Mouse (Mus musculus) embryonic facial prominence, embryonic 10.5 days (tissue): ENCODE data around the gene Rasal1. TPM values are rescaled to one million over a fixed set of nuclear protein-coding genes. Genes with fewer than 3 reads are reported as not detected.
A peak's percentile ranks its signal among the peaks of the same experiment; 100 is the strongest.

Experiments used
- DNase-seq: peaks from one replicate; pipeline ENCODE4 v3.0.0-alpha.2; 2017; ENCODE audit warnings: low spot score
- H3K27ac ChIP-seq: fragments of 300-500 bp; sonication (generic); replicated peaks from 2 replicates; pipeline ENCODE4 v1.5.1; 2016; ENCODE audit warnings: mild to moderate bottlenecking
- H3K27me3 ChIP-seq: fragments of 300-500 bp; sonication (generic); replicated peaks from 2 replicates; pipeline ENCODE4 v1.6.1; 2016; ENCODE audit warnings: low read depth, mild to moderate bottlenecking; ENCODE audit not compliant: poor library complexity, severe bottlenecking
- H3K36me3 ChIP-seq: fragments of 300-500 bp; sonication (generic); replicated peaks from 2 replicates; pipeline ENCODE4 v1.6.1; 2016; ENCODE audit warnings: mild to moderate bottlenecking, moderate library complexity
- H3K4me1 ChIP-seq: fragments of 300-500 bp; sonication (generic); 2 replicates; pipeline ENCODE4 v1.6.1; 2016
- H3K4me3 ChIP-seq: fragments of 300-500 bp; sonication (generic); 2 replicates; pipeline ENCODE4 v1.5.1; 2016; ENCODE audit warnings: mild to moderate bottlenecking, moderate library complexity
- H3K9me3 ChIP-seq: fragments of 300-500 bp; sonication (generic); 2 replicates; pipeline ENCODE4 v1.6.1; 2016; ENCODE audit warnings: mild to moderate bottlenecking
- WGBS: fragments of 180-500 bp; shearing (Covaris S2); methylation state at CpG from one replicate; pipeline ENCODE4 v1.1.7; 2016; 5-methylcytosine and 5-hydroxymethylcytosine counted together
- polyA plus RNA-seq: library from polyadenylated mRNA; unstranded; fragments of >200 nt; fragmentation: Nextera tagmentation; extraction: Ambion mirVana; gene quantifications from 2 replicates; pipeline ENCODE4 v1.2.1, GENCODE M21; 2016

Rasal1 gene
- polyA plus RNA-seq, 1 experiment from 2014 or later, result 0.07 TPM

DNA sequence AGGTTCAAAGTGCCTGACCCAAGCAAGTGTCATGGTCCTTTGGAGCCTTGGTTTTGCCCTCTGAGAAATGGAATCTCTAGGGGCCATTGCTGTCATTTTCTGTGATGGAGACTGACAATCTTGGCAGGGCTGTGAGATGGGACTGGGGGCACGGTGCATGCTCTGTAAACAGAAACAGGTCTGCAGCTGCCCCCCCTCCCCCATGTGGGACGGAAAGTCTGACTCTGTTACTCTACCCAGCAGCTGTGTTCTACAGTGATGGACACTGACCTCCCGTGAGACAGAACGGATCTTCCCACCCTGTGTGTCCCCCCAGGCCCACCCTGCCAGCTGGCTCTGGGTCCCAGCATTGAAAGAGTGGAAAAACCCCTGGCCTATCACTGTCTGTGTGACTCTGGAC is 41.8 kb downstream of the Rasal1 start:
- H3K9me3 ChIP-seq, result no peaks in the 10 kb centered on the region
- no peak overlapping the region for H3K4me3 ChIP-seq
- peaks cover 26% of the 10 kb centered on the region for H3K4me1 ChIP-seq
- no peak for DNase-seq
- peaks cover 75% of the 10 kb centered on the region for H3K27me3 ChIP-seq
- 55% methylated on average over 4 of the region's 4 CpGs for WGBS
- no peaks in the 10 kb centered on the region for H3K36me3 ChIP-seq
- no peak overlapping the region for H3K27ac ChIP-seq

DNA sequence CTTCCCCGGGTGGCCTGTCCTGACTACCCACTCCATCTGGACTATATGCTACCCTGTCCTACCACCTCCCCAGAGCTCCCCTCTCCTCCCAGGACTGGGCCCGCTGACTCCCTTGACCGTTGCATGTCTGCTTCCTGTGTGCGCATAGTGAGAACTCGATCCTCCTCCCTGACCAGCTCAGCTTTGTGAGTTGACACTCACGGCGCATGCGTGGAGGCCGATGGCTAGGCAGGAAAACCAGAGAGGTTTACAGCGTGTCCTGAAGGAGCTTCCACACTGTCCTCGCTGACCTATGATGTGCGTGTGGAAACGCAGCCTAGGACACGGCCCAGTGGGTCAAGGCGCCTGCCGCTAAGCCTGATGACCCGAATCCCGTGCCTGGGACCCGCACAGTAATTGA is 43.4 kb downstream of the Rasal1 start:
- H3K27me3 ChIP-seq, result peaks cover 78% of the 10 kb centered on the region
- 77% methylated on average over 19 of the region's 19 CpGs for WGBS
- no peak for DNase-seq
- peaks cover 26% of the 10 kb centered on the region for H3K4me1 ChIP-seq
- no peak overlapping the region for H3K27ac ChIP-seq
- no peaks in the 10 kb centered on the region for H3K9me3 ChIP-seq
- H3K4me3 ChIP-seq, result no peak overlapping the region
- H3K36me3 ChIP-seq, result no peaks in the 10 kb centered on the region

DNA sequence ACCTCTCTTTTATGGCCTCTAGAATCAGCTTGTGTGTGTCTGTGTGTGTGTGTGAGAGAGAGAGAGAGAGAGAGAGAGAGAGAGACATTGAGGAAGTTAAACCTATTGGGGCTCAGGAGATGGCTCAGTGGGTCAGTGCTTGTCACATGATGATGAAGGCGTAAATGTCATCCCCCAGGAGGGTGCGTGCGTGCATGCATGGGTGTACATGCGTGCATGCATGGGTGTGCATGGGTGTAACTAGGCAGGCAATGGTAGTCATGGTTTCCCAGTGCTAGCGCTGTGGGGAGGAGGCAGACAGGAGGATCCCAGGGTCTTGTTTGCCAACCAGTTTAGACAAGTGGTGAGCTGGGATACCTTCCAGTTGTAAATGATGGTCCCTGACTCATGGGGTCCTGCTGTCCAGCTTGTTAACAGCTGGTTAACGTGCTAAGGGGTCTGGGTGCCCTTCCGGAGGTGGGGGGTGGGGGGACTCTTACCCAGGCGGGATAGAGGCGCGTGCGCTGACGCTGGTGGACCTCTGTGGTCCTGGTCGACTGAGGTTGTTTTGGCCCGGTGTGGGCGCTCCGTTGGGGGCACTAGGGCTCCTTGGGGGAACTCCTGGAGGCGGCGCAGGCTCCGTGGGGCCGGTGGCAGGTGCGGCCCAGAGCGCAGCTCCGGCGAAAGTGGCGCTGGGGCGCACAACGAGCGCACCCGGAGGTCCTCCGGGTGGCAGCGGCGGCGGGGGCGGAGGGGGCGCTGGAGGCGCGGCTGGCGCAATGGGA is 45.5 kb downstream of the Rasal1 start:
- Histone ChIP-seq H3K36me3 (no peaks in the 10 kb centered on the region), H3K4me1 (peaks cover 26% of the 10 kb centered on the region), H3K27ac (no peak overlapping the region), H3K4me3 (peak overlapping the region; percentile 51), H3K27me3 (peaks cover 94% of the 10 kb centered on the region), H3K9me3 (no peaks in the 10 kb centered on the region)
- WGBS, result 11% methylated on average over 38 of the region's 38 CpGs
- DNase-seq, result no peak

DNA sequence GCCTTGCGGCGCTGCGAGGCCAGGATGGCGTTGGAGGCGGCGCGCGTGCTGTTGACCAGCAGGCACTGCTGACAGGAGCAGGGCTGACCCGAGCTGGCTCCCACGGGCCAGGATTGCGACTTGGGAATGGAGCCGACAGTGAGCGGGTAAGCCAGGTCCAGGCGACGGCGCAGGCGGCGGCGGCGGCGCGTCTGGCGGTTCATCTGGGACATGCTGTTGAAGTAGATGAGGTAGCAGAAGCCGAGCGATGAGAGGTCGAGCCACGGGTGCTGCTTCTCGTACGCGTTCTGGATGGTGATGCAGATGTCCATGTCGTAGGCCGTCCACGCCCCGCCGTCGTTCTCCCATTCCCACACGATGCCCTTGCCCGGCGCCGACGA is 46.1 kb downstream of the Rasal1 start:
- no peaks in the 10 kb centered on the region for H3K9me3 ChIP-seq
- peaks cover 100% of the 10 kb centered on the region for H3K27me3 ChIP-seq
- no peak overlapping the region for H3K27ac ChIP-seq
- H3K36me3 ChIP-seq, result no peaks in the 10 kb centered on the region
- 3% methylated on average over 41 of the region's 41 CpGs for WGBS
- H3K4me3 ChIP-seq, result peak overlapping the region; percentile 51
- DNase-seq, result peak; percentile 40
- peaks cover 29% of the 10 kb centered on the region for H3K4me1 ChIP-seq

DNA sequence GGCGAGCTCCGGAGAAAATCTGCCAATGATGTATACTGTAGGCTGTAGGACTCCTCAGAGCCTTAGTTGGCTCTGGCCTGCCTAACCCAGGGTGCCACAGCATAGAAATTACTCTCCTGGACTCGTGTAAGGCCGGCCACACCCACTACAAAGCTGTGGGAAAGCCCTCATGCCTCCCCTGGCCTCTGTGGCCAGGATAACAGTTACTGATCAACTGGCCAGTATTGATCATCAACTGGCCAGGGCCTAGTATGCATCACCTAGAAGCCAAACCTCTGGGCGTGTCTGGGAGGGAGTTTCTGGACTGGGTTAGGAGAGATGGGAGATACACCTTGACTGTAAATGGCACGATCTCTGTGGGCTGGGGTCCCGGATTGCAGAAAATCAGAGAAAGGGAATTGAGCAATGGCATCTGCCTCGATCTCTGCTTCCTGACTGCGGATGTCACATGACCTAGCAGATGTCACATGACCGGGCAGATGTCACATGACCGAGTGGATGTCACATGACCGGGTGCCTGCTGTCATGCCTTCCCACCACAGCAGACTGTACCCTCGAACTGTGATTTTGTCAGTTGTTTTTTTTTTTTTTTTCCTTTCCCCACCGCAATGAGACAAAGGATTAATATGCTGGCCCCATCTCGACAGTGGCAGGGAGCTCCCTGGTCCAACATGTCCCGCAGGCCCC is 47.6 kb downstream of the Rasal1 start:
- H3K9me3 ChIP-seq, result no peaks in the 10 kb centered on the region
- H3K4me1 ChIP-seq, result peaks cover 23% of the 10 kb centered on the region
- 75% methylated on average over 16 of the region's 16 CpGs for WGBS
- H3K4me3 ChIP-seq, result no peak overlapping the region
- no peak for DNase-seq
- H3K27me3 ChIP-seq, result peaks cover 100% of the 10 kb centered on the region
- no peaks in the 10 kb centered on the region for H3K36me3 ChIP-seq
- H3K27ac ChIP-seq, result no peak overlapping the region

DNA sequence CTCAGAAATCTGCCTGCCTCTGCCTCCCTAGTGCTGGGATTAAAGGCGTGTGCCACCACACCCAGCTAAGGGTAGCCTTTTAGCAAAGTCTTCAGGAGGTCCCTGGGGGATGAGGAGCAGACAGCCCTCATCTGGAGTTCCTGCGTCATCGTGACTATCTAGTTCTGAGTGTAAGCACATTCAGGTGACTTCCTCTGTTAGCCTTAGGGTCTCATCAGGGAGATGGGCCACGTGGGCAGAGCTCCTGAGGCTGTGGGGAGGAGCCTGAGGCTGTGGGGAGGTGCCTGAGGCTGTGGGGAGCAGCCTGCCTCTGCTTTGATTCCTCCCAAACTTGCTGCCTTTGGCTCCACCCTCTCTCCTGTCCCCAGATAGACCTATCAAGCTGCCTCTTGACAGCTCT is 48.3 kb downstream of the Rasal1 start:
- Histone ChIP-seq H3K4me3 (no peak overlapping the region), H3K36me3 (no peaks in the 10 kb centered on the region), H3K27ac (no peak overlapping the region), H3K4me1 (peaks cover 23% of the 10 kb centered on the region), H3K9me3 (no peaks in the 10 kb centered on the region), H3K27me3 (peaks cover 100% of the 10 kb centered on the region)
- no peak for DNase-seq
- 56% methylated on average over 4 of the region's 4 CpGs for WGBS

DNA sequence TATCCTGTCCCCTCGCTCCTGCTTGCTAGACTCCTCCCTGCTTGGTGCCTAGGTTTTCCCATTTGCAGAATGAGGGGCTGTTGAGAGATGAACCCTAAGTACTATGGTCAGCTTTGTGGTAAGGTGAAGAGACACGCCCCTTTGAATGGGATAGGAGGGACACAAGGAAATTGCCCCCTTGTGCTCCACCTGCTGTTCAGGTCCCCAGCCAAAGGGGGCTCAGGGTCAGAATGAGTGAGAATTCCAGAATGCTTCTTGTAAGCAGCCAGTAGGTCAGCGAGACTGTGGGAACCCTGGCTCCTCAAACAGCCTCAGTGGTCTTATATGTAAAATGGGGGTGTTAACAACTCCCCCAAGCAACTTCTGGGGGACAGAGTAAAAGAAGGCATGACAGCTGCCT is 49.6 kb downstream of the Rasal1 start:
- H3K9me3 ChIP-seq, result no peaks in the 10 kb centered on the region
- no peak overlapping the region for H3K4me3 ChIP-seq
- 59% methylated on average over 3 of the region's 3 CpGs for WGBS
- H3K4me1 ChIP-seq, result peaks cover 23% of the 10 kb centered on the region
- no peak for DNase-seq
- no peaks in the 10 kb centered on the region for H3K36me3 ChIP-seq
- peaks cover 97% of the 10 kb centered on the region for H3K27me3 ChIP-seq
- no peak overlapping the region for H3K27ac ChIP-seq

DNA sequence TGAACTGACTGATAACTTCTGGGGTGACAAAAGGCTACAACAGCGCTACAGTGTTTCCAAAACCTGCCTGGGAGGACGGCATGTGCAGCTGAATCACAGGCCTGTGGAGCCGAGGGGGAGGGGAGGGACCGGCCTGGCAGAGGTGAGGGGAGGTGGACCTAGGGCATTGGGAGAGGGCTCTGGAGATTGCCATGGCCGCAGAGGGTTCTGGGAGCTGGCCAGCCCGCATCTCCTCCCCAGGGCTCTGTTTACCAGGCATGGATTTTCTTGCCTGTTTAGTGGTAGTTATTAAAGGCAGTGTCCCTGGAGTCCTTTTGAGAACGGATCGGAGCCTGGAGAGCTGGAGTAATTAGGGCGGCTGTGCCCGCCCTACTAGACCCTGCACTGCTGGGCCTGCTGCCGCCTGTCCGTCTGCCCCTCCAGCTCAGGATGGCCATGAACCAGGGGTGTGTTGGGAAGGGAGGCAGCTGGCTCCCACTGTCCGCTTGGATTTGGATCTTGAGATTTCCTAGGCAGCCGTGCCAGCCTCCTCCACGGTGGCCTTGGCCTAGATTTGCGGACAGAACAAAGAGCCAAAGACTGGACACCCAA is 50.3 kb downstream of the Rasal1 start:
- H3K27me3 ChIP-seq, result peaks cover 97% of the 10 kb centered on the region
- WGBS, result 47% methylated on average over 16 of the region's 16 CpGs
- no peak overlapping the region for H3K4me3 ChIP-seq
- 0 out of 2 replicates have a peak overlapping the region, but pooled peaks have one; percentile 20 for H3K27ac ChIP-seq
- H3K36me3 ChIP-seq, result no peaks in the 10 kb centered on the region
- no peak for DNase-seq
- no peaks in the 10 kb centered on the region for H3K9me3 ChIP-seq
- H3K4me1 ChIP-seq, result peaks cover 23% of the 10 kb centered on the region

DNA sequence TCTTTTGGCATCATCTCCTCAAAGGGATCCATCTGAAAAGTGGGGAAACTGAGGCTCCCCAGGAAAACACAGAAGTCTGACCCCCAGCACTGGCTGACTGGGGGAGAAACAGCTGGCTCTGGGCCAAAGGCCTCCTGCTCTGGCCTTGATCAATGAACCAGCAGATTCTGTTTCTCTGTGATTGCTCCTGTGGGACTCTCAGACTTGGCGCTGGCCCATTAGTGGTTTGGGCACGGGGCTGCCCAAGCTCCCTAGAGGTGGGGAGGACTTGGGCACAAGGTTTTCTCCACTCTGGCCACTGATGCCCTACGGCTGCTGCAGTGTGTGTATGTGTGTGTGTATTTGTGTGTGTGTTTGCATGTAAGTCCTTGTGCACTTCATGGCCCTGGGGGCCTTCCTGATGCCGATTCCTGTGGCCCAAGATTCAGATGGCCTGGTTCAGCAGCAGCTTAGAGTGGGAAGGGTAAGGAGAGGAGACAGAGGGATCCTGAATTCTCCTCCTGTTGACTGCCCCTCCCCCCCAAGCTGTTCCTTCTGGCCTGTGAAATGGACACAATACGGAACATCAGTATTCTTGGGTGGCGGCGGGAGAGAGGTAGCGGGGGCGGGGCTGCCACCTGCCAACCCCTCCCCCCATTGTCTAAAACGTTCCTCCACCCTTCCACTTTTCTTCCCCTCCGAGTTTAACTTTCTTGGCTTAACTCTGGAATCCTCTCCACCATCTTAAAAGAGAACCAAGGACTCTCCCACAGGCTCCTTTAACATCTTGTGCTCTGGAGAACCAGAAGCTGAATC is 52.6 kb downstream of the Rasal1 start:
- Histone ChIP-seq H3K4me1 (peaks cover 30% of the 10 kb centered on the region), H3K4me3 (no peak overlapping the region), H3K9me3 (no peaks in the 10 kb centered on the region), H3K36me3 (no peaks in the 10 kb centered on the region), H3K27ac (no peak overlapping the region), H3K27me3 (peaks cover 97% of the 10 kb centered on the region)
- 67% methylated on average over 11 of the region's 11 CpGs for WGBS
- DNase-seq, result no peak

DNA sequence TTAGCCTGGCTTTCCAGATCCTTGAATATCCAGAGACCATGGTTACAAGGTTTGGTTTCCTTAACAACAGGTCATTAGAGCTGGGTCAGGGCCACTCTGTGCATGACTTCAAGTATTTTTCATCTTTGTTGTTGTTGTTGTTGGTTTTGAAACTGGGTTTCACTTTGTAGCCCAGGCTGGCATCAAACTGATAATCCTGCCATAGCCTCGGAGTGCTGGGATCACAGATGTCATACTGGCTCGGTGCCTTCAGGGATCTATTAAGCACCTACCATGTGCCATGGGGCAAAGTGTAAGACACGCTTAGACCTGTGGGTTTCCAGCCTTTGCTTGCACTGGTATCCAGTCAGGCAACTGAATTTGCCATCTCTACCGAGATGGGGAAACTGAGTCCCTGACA is 53.8 kb downstream of the Rasal1 start:
- Histone ChIP-seq H3K27me3 (peaks cover 95% of the 10 kb centered on the region), H3K4me3 (no peak overlapping the region), H3K27ac (no peak overlapping the region), H3K36me3 (no peaks in the 10 kb centered on the region), H3K4me1 (peaks cover 39% of the 10 kb centered on the region), H3K9me3 (no peaks in the 10 kb centered on the region)
- no peak for DNase-seq
- WGBS, result 92% methylated on average over 4 of the region's 4 CpGs

DNA sequence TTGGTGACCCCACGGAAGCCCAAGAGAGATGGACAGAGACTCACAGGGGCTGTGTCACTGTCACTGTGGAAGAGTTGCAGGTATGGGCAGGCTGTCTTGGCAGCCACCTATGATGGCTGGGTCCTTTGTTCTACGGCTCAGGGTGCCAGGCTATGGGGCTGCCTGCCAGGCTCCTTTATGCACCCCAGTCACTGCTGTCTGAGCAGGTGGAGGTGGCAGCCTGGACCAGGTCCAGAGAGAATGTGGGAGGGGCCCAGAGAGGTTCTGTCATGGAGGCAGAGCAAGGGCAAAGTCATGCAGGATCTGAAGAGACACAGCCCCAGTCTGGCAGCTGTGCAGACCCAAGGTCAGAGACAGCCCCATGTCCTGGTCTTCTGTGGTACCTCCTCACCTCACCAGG is 54.4 kb downstream of the Rasal1 start:
- 85% methylated on average over 2 of the region's 2 CpGs for WGBS
- no peak for DNase-seq
- Histone ChIP-seq H3K4me1 (peaks cover 39% of the 10 kb centered on the region), H3K27ac (no peak overlapping the region), H3K27me3 (peaks cover 95% of the 10 kb centered on the region), H3K4me3 (no peak overlapping the region), H3K9me3 (no peaks in the 10 kb centered on the region), H3K36me3 (no peaks in the 10 kb centered on the region)

DNA sequence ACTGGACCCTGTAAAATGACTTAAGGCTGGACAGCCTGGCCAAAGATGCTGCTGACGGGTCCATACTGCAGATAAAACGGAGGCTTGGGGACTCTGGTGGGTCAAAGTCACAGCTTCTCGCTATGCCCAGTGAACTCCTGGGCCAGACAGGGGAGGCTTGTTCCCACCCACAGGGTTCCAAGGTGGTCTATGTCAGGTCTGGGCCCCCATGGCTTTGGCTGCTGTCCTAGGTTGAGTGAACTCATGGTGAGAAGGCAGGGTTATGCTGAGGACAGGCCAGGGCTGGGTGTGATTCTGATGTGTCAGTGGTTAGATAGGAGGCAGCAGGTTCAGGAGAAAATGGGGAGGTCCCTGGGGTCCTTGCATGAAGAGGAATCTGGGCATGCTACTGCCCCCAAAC is 55.0 kb downstream of the Rasal1 start:
- Histone ChIP-seq H3K4me3 (no peak overlapping the region), H3K9me3 (no peaks in the 10 kb centered on the region), H3K27ac (no peak overlapping the region), H3K4me1 (peaks cover 32% of the 10 kb centered on the region), H3K27me3 (peaks cover 95% of the 10 kb centered on the region), H3K36me3 (no peaks in the 10 kb centered on the region)
- no peak for DNase-seq
- WGBS, result 80% methylated on average over 3 of the region's 3 CpGs
